Mouse (Mus musculus): ENCODE measurements around the gene Dppa2. TPM values are rescaled to one million over a fixed set of nuclear protein-coding genes. Genes with fewer than 3 reads are reported as not detected.

Gene Dppa2
- polyA plus RNA-seq (2012; rRNA removed) = not detected in 2 replicates

GRCm38 (mm10) chr16:48303509-48303908, at the start of gene Dppa2:
Gene Dppa2 (plus strand): TSS chr16:48303908.

GRCm38 (mm10) chr16:48283517-48283916, 20.2 kb upstream of the Dppa2 start, which contains the start of gene Dppa4:
Gene Dppa4 (plus strand): TSS chr16:48283733.

Other genes starting within 250 kb of the Dppa2 start
- not detected in 2 replicates for gene Dppa4, start 20.2 kb upstream of the Dppa2 start, polyA plus RNA-seq (2012; rRNA removed)
- not detected in 2 replicates for gene Gm5485, start 108.5 kb downstream of the Dppa2 start, polyA plus RNA-seq (2012; rRNA removed)
- gene Morc1, start 127.3 kb downstream of the Dppa2 start, polyA plus RNA-seq (2012; rRNA removed) = 0.04 and 0.05 TPM in 2 replicates

Measured in central nervous system, embryonic 14 days (tissue).